Mouse (Mus musculus): Measurements from ENCODE around the gene Oprm1. TPM values are rescaled to one million over a fixed set of nuclear protein-coding genes. Genes with fewer than 3 reads are reported as not detected.

The Oprm1 gene
- polyA plus RNA-seq, 1 experiment: 0.06 TPM

Other genes starting within 250 kb of the Oprm1 start
- not detected in 2 replicates for gene Gm10945, start 3.3 kb downstream of the Oprm1 start, polyA plus RNA-seq (2012; rRNA removed)